Mouse (Mus musculus): ENCODE measurements around the gene P2ry12. TPM values are rescaled to one million over a fixed set of nuclear protein-coding genes. Genes with fewer than 3 reads are reported as not detected.

P2ry12 gene
- total and polyA plus RNA-seq, 2 experiments from 2014 or later: 15.4 to 17.8 TPM

DNA sequence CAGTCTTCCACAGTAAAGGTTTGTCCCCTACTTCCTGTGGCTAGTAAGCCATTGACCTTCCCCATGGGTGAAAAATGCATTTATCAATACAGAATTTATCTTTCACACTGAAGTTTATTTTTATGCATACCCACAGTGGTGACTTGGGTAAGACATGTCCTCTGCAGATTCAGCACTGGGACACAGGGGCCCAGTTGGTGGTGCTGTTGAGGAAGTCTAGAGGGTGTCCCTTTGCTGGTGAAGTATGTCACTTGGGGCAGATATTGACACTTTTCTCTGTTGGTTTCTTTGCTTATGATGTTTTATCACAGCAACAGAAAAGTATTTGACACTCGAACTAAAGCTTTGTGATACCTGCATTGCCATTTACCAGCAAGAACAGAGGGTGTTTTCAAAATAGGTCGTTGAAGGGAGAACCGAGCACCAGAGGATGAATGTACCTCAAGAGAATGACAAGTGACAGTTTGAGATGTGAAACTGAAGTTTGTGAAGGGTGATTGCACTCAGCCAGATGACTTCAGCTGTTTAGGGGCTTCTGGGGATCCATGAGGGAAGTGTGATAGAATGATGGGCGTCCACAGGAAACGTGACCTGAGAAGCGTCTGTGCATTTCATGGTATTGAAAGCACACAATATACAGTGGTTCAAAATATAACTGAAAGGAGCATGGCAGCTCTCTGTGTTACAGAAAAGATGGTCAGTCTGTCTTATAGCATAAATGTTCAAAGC lies 88.1 kb downstream of the P2ry12 start:
- Histone ChIP-seq H3K4me1 (ENCODE audit: insufficient read depth, low read length) (no peaks in the 10 kb centered on the region), H3K9me3 (ENCODE audit: low read length) (no peaks in the 10 kb centered on the region), H3K9ac (replicated peaks; ENCODE audit: low read length) (no peak overlapping the region), H3K4me3 (ENCODE audit: low read length) (no peak overlapping the region), H3K36me3 (ENCODE audit: insufficient read depth, low read length) (no peaks in the 10 kb centered on the region), H3K4me2 (ENCODE audit: low read depth, low read length) (no peak overlapping the region), H3K27me3 (ENCODE audit: insufficient read depth, low read length) (no peaks in the 10 kb centered on the region), H3K27ac (no peak overlapping the region)
- 80% methylated on average over 6 of the region's 6 CpGs for whole genome bisulfite sequencing
- TF ChIP-seq CTCF (IDR thresholded peaks at IDR 0.05; ENCODE audit: low read depth): no peak
- DNase-seq (ENCODE audit: low spot score): no peak
- ATAC-seq: no peak

DNA sequence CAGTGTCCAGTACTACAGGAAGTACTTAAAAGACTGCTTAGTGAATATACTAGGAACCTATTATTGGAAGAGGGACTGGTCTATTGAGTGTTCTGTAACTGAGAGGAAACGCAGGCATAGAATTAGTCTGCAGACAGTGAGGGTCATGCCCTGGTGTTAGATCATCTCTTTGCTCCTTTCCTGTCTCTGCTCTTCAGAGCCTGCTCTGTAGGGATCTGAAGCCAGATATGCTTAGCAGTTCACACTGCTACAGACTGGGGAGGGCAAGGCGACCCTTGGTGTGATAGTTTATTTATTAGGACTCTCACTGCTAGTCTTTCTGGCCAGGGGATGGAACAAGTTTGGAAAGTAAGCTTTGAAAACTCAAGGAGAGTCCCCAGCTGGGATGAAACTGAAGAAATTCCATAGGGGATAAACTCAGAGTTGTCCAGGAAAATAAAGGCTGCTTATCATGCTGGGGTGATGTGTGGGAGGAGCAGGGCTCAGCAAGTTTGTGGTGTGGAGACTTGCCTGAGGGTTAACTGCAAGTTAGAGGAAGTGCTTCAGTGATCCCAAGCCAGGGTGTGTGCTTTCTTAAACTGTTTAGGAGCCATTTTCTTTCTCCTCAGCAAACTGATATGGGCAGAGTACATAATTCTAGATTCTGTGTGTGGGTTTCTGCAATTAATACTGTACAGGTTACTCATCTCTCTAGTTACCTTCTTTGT lies 92.6 kb downstream of the P2ry12 start:
- WGBS: 67% methylated on average over 2 of the region's 2 CpGs
- TF ChIP-seq CTCF (IDR thresholded peaks at IDR 0.05; ENCODE audit: low read depth): no peak
- Histone ChIP-seq H3K9me3 (ENCODE audit: low read length) (no peaks in the 10 kb centered on the region), H3K27ac (no peak overlapping the region), H3K27me3 (ENCODE audit: insufficient read depth, low read length) (no peaks in the 10 kb centered on the region), H3K9ac (replicated peaks; ENCODE audit: low read length) (no peak overlapping the region), H3K4me3 (ENCODE audit: low read length) (no peak overlapping the region), H3K4me2 (ENCODE audit: low read depth, low read length) (no peak overlapping the region), H3K4me1 (ENCODE audit: insufficient read depth, low read length) (no peaks in the 10 kb centered on the region), H3K36me3 (ENCODE audit: insufficient read depth, low read length) (no peaks in the 10 kb centered on the region)
- DNase-seq (ENCODE audit: low spot score) (no peak), ATAC-seq (no peak)

DNA sequence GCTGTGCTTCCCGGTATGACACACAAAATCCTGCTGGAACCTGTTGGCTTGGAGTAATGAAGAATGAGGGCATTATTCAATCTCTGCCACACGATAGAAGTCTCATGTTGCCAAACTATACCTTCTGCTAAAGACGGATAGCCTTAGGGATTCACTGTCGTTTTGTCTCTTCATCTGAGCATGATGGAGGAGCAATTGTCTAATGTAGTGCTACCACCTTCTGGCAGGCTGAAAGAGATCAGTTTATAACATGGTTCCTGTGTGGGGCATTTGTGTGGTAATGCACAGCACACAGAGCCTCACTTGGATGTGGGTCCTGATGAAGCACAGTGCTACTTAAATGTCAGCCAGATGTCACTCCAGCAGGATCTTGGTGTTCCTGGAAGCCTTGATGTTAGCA lies 93.5 kb downstream of the P2ry12 start:
- Histone ChIP-seq H3K9ac (replicated peaks; ENCODE audit: low read length) (no peak overlapping the region), H3K4me1 (ENCODE audit: insufficient read depth, low read length) (no peaks in the 10 kb centered on the region), H3K4me2 (ENCODE audit: low read depth, low read length) (no peak overlapping the region), H3K27ac (no peak overlapping the region), H3K27me3 (ENCODE audit: insufficient read depth, low read length) (no peaks in the 10 kb centered on the region), H3K9me3 (ENCODE audit: low read length) (no peaks in the 10 kb centered on the region), H3K36me3 (ENCODE audit: insufficient read depth, low read length) (no peaks in the 10 kb centered on the region), H3K4me3 (ENCODE audit: low read length) (no peak overlapping the region)
- 62% methylated on average over 4 of the region's 4 CpGs for WGBS
- DNase-seq (ENCODE audit: low spot score): no peak
- peak; percentile 5; the same call in 1 of the 2 replicates for TF ChIP-seq CTCF (IDR thresholded peaks at IDR 0.05; ENCODE audit: low read depth)
- peak; percentile 35; the same call in 1 of the 2 replicates for ATAC-seq

DNA sequence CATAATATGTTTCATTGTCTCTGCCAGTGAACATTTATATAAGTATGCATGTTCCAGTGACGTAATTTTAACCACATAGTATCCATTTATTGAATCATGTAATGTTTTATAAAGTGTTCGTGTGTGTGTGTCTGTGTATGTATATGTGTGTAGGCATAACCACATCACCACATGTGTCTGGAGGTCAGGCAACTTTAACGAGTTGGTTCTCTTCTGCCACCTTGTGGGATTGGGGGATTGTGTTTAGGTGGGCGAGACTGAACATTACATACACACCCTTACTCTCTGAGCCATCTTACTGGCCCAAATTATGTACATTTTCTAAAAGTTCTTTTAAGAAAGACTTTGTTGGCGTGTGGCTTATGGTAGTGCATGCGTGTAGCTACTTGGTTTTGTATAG lies 94.2 kb downstream of the P2ry12 start:
- DNase-seq (ENCODE audit: low spot score) (no peak), ATAC-seq (no peak)
- H3K27me3 ChIP-seq (ENCODE audit: insufficient read depth, low read length): no peaks in the 10 kb centered on the region
- TF ChIP-seq CTCF (IDR thresholded peaks at IDR 0.05; ENCODE audit: low read depth): 0 out of 2 replicates have a peak, but pooled peaks have one; percentile 5
- 89% methylated on average over 6 of the region's 6 CpGs for WGBS
- H3K27ac ChIP-seq: no peak overlapping the region
- no peak overlapping the region for H3K9ac ChIP-seq (replicated peaks; ENCODE audit: low read length)
- H3K4me2 ChIP-seq (ENCODE audit: low read depth, low read length): no peak overlapping the region
- H3K36me3 ChIP-seq (ENCODE audit: insufficient read depth, low read length): no peaks in the 10 kb centered on the region
- H3K4me1 ChIP-seq (ENCODE audit: insufficient read depth, low read length): no peaks in the 10 kb centered on the region
- H3K9me3 ChIP-seq (ENCODE audit: low read length): no peaks in the 10 kb centered on the region
- no peak overlapping the region for H3K4me3 ChIP-seq (ENCODE audit: low read length)

DNA sequence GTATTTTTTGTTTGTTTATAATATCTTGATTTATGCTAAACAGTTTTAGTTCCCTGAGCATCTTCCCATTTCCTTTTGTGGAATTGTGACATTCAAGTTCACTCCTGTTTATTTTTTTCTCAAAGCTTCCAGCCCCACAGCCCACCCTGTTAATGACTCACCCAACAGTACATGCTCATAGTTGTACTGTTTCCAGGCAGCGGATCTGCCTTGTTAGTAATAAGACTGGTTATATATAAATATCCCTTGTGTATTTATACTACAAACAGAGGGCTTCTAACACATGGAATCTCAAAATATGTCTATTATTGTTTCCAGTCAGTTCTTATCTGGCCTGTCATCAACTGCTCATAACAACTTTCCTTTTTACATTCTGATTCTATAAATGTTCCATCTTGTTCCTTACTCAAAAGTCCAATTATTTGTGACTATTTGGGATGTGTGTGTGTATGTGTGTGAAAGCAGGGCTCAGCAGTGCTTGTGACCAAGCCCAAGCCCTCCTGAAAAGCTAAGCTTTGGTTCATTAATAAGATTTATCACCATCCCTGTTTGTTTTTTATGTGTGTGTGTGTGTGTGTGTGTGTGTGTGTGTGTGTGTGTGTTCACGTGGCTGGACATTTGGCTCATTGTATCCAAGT lies 95.1 kb downstream of the P2ry12 start:
- TF ChIP-seq CTCF (IDR thresholded peaks at IDR 0.05; ENCODE audit: low read depth): no peak
- no peak for DNase-seq (ENCODE audit: low spot score)
- Histone ChIP-seq H3K4me2 (ENCODE audit: low read depth, low read length) (no peak overlapping the region), H3K36me3 (ENCODE audit: insufficient read depth, low read length) (no peaks in the 10 kb centered on the region), H3K27ac (no peak overlapping the region), H3K27me3 (ENCODE audit: insufficient read depth, low read length) (no peaks in the 10 kb centered on the region), H3K4me3 (ENCODE audit: low read length) (no peak overlapping the region), H3K4me1 (ENCODE audit: insufficient read depth, low read length) (no peaks in the 10 kb centered on the region), H3K9ac (replicated peaks; ENCODE audit: low read length) (no peak overlapping the region), H3K9me3 (ENCODE audit: low read length) (no peaks in the 10 kb centered on the region)
- ATAC-seq: no peak
- WGBS: 89% methylated on average over 2 of the region's 2 CpGs

Other genes starting within 250 kb of the P2ry12 start
- not detected in 2 replicates for gene Gpr171, start 161.1 kb downstream of the P2ry12 start, total RNA-seq (2014; rRNA removed)
- gene Gpr171, start 161.1 kb downstream of the P2ry12 start, polyA plus RNA-seq (2015; fragmentation: Nextera tagmentation; extraction: Ambion mirVana): 0.58 and 0.78 TPM in 2 replicates
- 1.7 and 3.0 TPM in 2 replicates for gene P2ry14, start 109.3 kb downstream of the P2ry12 start, total RNA-seq (2014; rRNA removed)
- gene P2ry14, start 109.3 kb downstream of the P2ry12 start, polyA plus RNA-seq (2015; fragmentation: Nextera tagmentation; extraction: Ambion mirVana): 4.4 and 4.6 TPM in 2 replicates
- gene Gpr87, start 67.8 kb downstream of the P2ry12 start, total RNA-seq (2014; rRNA removed): not detected in 2 replicates
- 0.13 TPM in 1 of 2 replicates, not detected in the other for gene Gpr87, start 67.8 kb downstream of the P2ry12 start, polyA plus RNA-seq (2015; fragmentation: Nextera tagmentation; extraction: Ambion mirVana)
- gene P2ry13, start 52.0 kb downstream of the P2ry12 start, total RNA-seq (2014; rRNA removed): 3.6 and 4.4 TPM in 2 replicates
- gene P2ry13, start 52.0 kb downstream of the P2ry12 start, polyA plus RNA-seq (2015; fragmentation: Nextera tagmentation; extraction: Ambion mirVana): 2.2 and 2.5 TPM in 2 replicates
- 7.1 TPM in 2 replicates for gene Igsf10, start 81.5 kb upstream of the P2ry12 start, total RNA-seq (2014; rRNA removed)
- 6.2 and 6.7 TPM in 2 replicates for gene Igsf10, start 81.5 kb upstream of the P2ry12 start, polyA plus RNA-seq (2015; fragmentation: Nextera tagmentation; extraction: Ambion mirVana)